Mouse (Mus musculus): Measurements from ENCODE around the gene Ppfia3. TPM values are rescaled to one million over a fixed set of nuclear protein-coding genes. Genes with fewer than 3 reads are reported as not detected.

Ppfia3 gene
- total and polyA plus RNA-seq, 2 experiments from 2014 or later = 25.5 to 107 TPM

DNA sequence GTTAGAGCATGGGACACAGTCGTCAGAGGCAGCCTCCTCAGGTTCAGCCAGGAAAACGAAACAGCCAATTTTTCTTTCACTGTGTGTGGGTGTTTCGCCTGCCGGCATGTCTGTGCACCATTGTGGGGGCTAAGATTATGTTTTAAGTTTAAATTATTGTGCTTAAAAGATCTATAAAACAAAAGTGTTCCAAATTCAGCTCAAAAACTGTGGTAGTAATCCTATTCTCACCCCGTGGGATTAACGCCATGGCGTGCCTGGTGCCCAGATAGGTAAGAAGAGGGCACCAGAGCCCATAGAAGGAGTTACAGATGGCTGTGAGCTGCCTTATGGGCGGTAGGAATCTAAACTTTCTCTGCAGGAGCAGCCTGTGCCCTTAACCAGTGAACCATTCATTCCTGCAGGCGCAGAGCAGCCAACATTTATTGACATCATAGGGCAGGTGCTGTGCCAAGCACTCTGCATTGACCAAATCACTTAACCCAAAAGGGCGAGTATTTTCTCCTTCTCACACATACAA, 51.6 kb downstream of the Ppfia3 start:
- no peak for DNase-seq (ENCODE audit: low spot score)
- Histone ChIP-seq H3K27ac (no peak overlapping the region), H3K9ac (replicated peaks; ENCODE audit: low read length) (no peak overlapping the region), H3K4me1 (ENCODE audit: insufficient read depth, low read length) (peaks cover 6% of the 10 kb centered on the region; the same call in 1 of the 2 replicates), H3K4me2 (ENCODE audit: low read depth, low read length) (no peak overlapping the region), H3K27me3 (ENCODE audit: insufficient read depth, low read length) (no peaks in the 10 kb centered on the region), H3K9me3 (ENCODE audit: low read length) (no peaks in the 10 kb centered on the region), H3K36me3 (ENCODE audit: insufficient read depth, low read length) (no peaks in the 10 kb centered on the region; the same call in 1 of the 2 replicates), H3K4me3 (ENCODE audit: low read length) (no peak overlapping the region)
- 79% methylated on average over 10 of the region's 10 CpGs for WGBS
- no peak for TF ChIP-seq CTCF (IDR thresholded peaks at IDR 0.05; ENCODE audit: low read depth)
- no peak for ATAC-seq

DNA sequence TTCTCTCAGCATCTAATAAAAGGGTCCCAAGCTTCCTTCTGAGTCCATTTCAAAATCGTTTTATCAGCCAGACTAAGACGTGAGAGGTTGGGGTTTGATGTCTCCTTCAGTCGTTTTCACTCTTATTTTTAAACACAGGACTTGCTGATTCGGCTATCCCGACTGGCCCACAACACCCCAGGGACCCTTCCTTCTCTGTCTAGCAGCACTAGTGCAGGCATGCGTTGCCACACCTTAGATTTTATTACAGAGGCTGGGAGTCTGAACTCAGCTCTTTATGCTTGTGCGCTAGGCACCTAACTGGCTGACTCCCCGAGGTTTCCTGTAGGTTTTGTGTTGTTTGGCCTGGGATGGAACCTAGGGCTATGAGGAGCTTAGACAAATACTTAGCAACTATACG, 53.3 kb downstream of the Ppfia3 start:
- TF ChIP-seq CTCF (IDR thresholded peaks at IDR 0.05; ENCODE audit: low read depth) = no peak
- H3K27me3 ChIP-seq (ENCODE audit: insufficient read depth, low read length) = no peaks in the 10 kb centered on the region
- H3K4me1 ChIP-seq (ENCODE audit: insufficient read depth, low read length) = peaks cover 6% of the 10 kb centered on the region; the same call in 1 of the 2 replicates
- DNase-seq (ENCODE audit: low spot score) = peak; percentile 9
- ATAC-seq = no peak
- no peaks in the 10 kb centered on the region; the same call in 1 of the 2 replicates for H3K36me3 ChIP-seq (ENCODE audit: insufficient read depth, low read length)
- WGBS = 30% methylated on average over 9 of the region's 9 CpGs
- no peaks in the 10 kb centered on the region for H3K9me3 ChIP-seq (ENCODE audit: low read length)
- no peak overlapping the region for H3K4me2 ChIP-seq (ENCODE audit: low read depth, low read length)
- H3K9ac ChIP-seq (replicated peaks; ENCODE audit: low read length) = no peak overlapping the region
- no peak overlapping the region for H3K4me3 ChIP-seq (ENCODE audit: low read length)
- H3K27ac ChIP-seq = no peak overlapping the region

DNA sequence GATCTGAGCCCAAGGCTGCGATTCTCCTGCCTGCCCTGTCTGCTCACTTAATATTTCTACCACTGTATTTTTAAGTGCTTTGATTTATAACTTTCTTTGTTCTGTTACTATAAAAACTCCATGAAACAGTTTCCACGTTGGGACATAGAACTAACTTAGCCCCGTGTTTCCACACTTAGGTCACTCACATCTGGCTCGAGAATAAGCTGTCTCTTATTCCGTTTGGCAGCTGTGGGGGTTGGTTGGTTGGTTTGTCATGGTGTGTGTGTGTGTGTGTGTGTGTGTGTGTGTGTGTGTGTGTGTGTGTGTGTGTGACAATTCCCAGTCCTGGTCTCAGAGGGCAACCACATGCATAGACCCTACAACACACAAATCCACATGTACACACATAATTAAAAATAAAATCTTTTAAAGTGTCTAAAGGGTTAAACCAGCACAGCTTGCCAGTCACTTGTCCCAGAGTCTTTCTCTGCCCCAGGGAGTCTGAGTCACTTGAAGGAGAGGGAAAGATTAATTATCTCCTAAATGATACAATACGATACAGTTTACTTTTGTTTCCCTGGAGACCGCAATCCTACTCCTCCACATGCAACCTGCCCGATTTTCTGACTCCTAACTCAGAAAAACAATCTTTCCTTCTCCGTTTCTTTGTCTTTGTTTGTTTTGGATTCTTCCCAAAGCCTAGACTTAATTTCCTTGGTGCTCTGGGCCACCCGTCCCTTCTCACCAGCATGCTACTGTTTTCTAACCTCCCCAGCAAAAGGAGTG, 53.9 kb downstream of the Ppfia3 start:
- no peak overlapping the region for H3K9ac ChIP-seq (replicated peaks; ENCODE audit: low read length)
- WGBS = 22% methylated on average over 10 of the region's 10 CpGs

DNA sequence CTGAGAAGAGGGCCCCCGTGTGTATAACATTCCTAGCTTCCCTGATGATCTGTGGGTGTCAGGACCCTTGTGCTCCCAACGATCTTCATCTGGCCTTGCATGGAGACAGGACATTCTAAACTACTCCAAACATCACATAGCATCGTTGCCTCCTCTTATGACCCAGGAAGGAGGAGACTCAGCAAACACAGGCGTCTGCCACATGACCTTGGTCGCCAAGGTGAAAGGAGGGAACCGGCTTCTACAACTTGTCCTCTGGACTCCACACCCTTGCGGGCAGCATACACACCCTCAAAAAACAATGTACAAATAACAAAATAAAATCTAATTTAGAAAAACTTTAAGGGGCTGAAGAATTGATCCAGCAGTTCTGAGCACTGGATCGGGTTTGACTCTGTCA, 54.8 kb downstream of the Ppfia3 start:
- no peak overlapping the region for H3K4me2 ChIP-seq (ENCODE audit: low read depth, low read length)
- H3K36me3 ChIP-seq (ENCODE audit: insufficient read depth, low read length) = peaks cover 5% of the 10 kb centered on the region; the same call in 1 of the 2 replicates
- H3K4me1 ChIP-seq (ENCODE audit: insufficient read depth, low read length) = peaks cover 6% of the 10 kb centered on the region; the same call in 1 of the 2 replicates
- no peaks in the 10 kb centered on the region for H3K9me3 ChIP-seq (ENCODE audit: low read length)
- DNase-seq (ENCODE audit: low spot score) (no peak), ATAC-seq (no peak)
- 74% methylated on average over 8 of the region's 8 CpGs for WGBS
- no peaks in the 10 kb centered on the region for H3K27me3 ChIP-seq (ENCODE audit: insufficient read depth, low read length)
- H3K9ac ChIP-seq (replicated peaks; ENCODE audit: low read length) = no peak overlapping the region
- H3K4me3 ChIP-seq (ENCODE audit: low read length) = no peak overlapping the region
- no peak for TF ChIP-seq CTCF (IDR thresholded peaks at IDR 0.05; ENCODE audit: low read depth)
- no peak overlapping the region for H3K27ac ChIP-seq

More for the DNA sequence above, 53.9 kb downstream of the Ppfia3 start:
- no peak for TF ChIP-seq CTCF (IDR thresholded peaks at IDR 0.05; ENCODE audit: low read depth)
- ATAC-seq (no peak), DNase-seq (ENCODE audit: low spot score) (no peak)
- no peaks in the 10 kb centered on the region for H3K9me3 ChIP-seq (ENCODE audit: low read length)
- H3K4me1 ChIP-seq (ENCODE audit: insufficient read depth, low read length) = peaks cover 6% of the 10 kb centered on the region; the same call in 1 of the 2 replicates
- H3K4me2 ChIP-seq (ENCODE audit: low read depth, low read length) = no peak overlapping the region
- H3K27ac ChIP-seq = no peak overlapping the region
- H3K36me3 ChIP-seq (ENCODE audit: insufficient read depth, low read length) = peaks cover 5% of the 10 kb centered on the region; the same call in 1 of the 2 replicates
- no peak overlapping the region for H3K4me3 ChIP-seq (ENCODE audit: low read length)
- H3K27me3 ChIP-seq (ENCODE audit: insufficient read depth, low read length) = no peaks in the 10 kb centered on the region

DNA sequence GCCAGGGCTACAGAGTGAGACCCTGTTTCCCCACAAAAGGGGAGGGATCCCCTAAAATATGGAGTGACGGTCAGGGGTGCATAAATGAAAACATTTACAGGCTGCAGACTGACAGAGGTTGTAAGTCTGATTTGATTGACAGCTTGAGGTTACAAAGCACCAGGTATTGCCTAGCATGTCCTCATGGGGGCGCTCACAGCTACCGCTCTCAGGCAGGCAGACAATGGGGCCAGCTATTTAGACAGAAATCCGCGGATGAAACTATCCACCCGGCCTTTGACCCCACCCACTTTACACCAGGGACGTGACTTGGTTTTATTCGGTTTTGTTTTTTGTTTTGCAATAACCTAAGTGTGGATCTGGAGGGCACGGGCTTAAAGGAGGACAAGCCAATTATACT, 57.4 kb downstream of the Ppfia3 start:
- Histone ChIP-seq H3K27ac (no peak overlapping the region), H3K36me3 (ENCODE audit: insufficient read depth, low read length) (0 out of 2 replicates have a peak, but pooled peaks cover 5% of the 10 kb centered on the region), H3K4me1 (ENCODE audit: insufficient read depth, low read length) (peaks cover 6% of the 10 kb centered on the region; the same call in 1 of the 2 replicates), H3K9me3 (ENCODE audit: low read length) (no peaks in the 10 kb centered on the region), H3K4me3 (ENCODE audit: low read length) (no peak overlapping the region), H3K9ac (replicated peaks; ENCODE audit: low read length) (no peak overlapping the region), H3K27me3 (ENCODE audit: insufficient read depth, low read length) (no peaks in the 10 kb centered on the region), H3K4me2 (ENCODE audit: low read depth, low read length) (no peak overlapping the region)
- TF ChIP-seq CTCF (IDR thresholded peaks at IDR 0.05; ENCODE audit: low read depth) = peak; percentile 73
- ATAC-seq = peak; percentile 39; the same call in 1 of the 2 replicates
- DNase-seq (ENCODE audit: low spot score) = peak; percentile 71
- WGBS = 7% methylated on average over 9 of the region's 9 CpGs

DNA sequence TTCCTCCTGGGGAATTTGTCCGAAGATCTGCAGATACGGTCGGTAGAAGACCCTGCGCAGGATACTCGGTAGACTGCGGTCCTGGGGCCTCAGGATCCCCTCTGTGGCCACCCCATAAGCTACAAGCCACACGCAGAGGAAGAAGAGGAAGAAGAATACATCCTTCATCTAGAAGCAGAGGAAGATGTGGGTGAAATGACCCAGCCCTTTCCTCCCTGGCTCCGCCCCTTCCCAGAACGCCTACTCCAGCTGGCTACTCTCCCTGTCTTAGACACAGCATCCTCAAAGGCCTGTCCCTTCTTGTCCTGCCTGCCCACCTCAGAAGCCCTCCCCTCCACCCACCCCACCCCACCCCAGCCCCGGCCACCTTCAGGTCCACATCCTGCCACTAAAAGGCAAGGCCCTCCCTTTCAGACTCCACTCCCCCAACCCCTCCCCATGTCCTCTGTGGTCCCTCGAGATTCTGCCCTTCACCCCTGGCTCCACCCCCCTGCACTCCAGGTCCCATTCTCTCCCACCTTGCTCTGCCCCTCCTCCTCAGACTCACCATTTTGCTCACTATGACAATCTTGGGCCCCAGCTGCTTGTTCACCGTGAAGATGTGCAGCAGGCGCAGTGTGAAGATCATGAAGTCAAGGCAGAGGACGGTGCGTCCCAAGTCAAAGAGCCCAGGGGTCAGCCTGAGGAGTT, 58.1 kb downstream of the Ppfia3 start:
- no peaks in the 10 kb centered on the region for H3K9me3 ChIP-seq (ENCODE audit: low read length)
- no peak overlapping the region for H3K4me3 ChIP-seq (ENCODE audit: low read length)
- TF ChIP-seq CTCF (IDR thresholded peaks at IDR 0.05; ENCODE audit: low read depth) = no peak
- no peaks in the 10 kb centered on the region for H3K27me3 ChIP-seq (ENCODE audit: insufficient read depth, low read length)
- peaks cover 6% of the 10 kb centered on the region; the same call in 1 of the 2 replicates for H3K4me1 ChIP-seq (ENCODE audit: insufficient read depth, low read length)
- no peak overlapping the region for H3K27ac ChIP-seq
- H3K9ac ChIP-seq (replicated peaks; ENCODE audit: low read length) = no peak overlapping the region
- no peak overlapping the region for H3K4me2 ChIP-seq (ENCODE audit: low read depth, low read length)
- H3K36me3 ChIP-seq (ENCODE audit: insufficient read depth, low read length) = 0 out of 2 replicates have a peak, but pooled peaks cover 5% of the 10 kb centered on the region
- DNase-seq (ENCODE audit: low spot score) (no peak), ATAC-seq (no peak)
- 73% methylated on average over 14 of the region's 15 CpGs for WGBS
